Mouse (Mus musculus) forebrain, embryonic 16.5 days (tissue): ENCODE measurements around the gene Dpf3. TPM values are rescaled to one million over a fixed set of nuclear protein-coding genes. Genes with fewer than 3 reads are reported as not detected.

Source experiments
- ATAC-seq: fragments of 200-750 bp; cut with Nextera tagmentation; 2 replicates; pipeline ENCODE4 v1.8.0; 2017; ENCODE audit warnings: mild to moderate bottlenecking, moderate library complexity
- H3K27ac ChIP-seq: fragments of 300-500 bp; sonication (generic); 2 replicates; pipeline ENCODE4 v1.5.1; 2014; ENCODE audit warnings: low read length, control low read depth
- H3K27me3 ChIP-seq: fragments of 300-500 bp; sonication (generic); replicated peaks from 2 replicates; pipeline ENCODE4 v1.6.1; 2014; ENCODE audit warnings: low read length; ENCODE audit not compliant: control insufficient read depth, insufficient read depth
- H3K36me3 ChIP-seq: fragments of 300-500 bp; sonication (generic); 2 replicates; pipeline ENCODE4 v1.6.1; 2014; ENCODE audit not compliant: control insufficient read depth, insufficient read depth
- H3K4me1 ChIP-seq: fragments of 300-500 bp; sonication (generic); replicated peaks from 2 replicates; pipeline ENCODE4 v1.6.1; 2014; ENCODE audit warnings: low read length; ENCODE audit not compliant: control insufficient read depth, insufficient read depth
- H3K4me2 ChIP-seq: fragments of 300-500 bp; sonication (generic); 2 replicates; pipeline ENCODE4 v1.6.1; 2014; ENCODE audit warnings: mild to moderate bottlenecking, low read length, control low read depth
- H3K4me3 ChIP-seq: fragments of 300-500 bp; sonication (generic); replicated peaks from 2 replicates; pipeline ENCODE4 v1.5.1; 2014; ENCODE audit warnings: mild to moderate bottlenecking, low read length, control low read depth
- H3K9ac ChIP-seq: fragments of 300-500 bp; sonication (generic); replicated peaks from 2 replicates; pipeline ENCODE4 v1.6.1; 2014; ENCODE audit warnings: low read depth, low read length, control low read depth
- H3K9me3 ChIP-seq: fragments of 300-500 bp; sonication (generic); 2 replicates; pipeline ENCODE4 v1.6.1; 2016; ENCODE audit warnings: low read length; ENCODE audit not compliant: control insufficient read depth
- WGBS: fragments of 180-500 bp; shearing (Covaris S2); extraction: QIAGEN DNeasy Blood & Tissue Kit; methylation state at CpG from one replicate; pipeline ENCODE4 v1.1.7; 2014; 5-methylcytosine and 5-hydroxymethylcytosine counted together
- polyA plus RNA-seq: library from polyadenylated mRNA; unstranded; fragments of >200 nt; fragmentation: Nextera tagmentation; extraction: Ambion mirVana; gene quantifications from 2 replicates; pipeline ENCODE4 v1.2.1, GENCODE M21; 2015

Gene Dpf3
- polyA plus RNA-seq, 1 experiment from 2014 or later: 10.3 TPM

DNA sequence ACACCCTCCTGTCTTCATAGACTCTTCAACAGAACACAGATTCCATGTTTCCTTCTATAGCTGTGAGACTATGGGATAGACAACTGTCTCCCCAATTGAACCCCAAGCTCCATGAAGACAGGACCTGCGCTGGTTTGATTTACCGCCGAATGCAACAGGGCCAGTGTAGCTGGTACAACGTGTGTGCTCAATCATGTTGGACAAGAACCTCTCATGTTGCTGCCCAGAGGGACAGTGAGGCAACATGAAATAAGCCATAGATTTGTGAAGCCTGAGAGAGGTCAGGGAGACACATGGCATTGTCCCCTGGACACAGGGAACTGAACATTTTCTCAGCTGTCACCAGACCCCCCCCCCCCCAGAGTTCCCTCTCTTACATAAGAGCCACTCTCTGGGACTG is 21.5 kb downstream of the Dpf3 start:
- Histone ChIP-seq H3K4me2 (no peak overlapping the region), H3K36me3 (no peaks in the 10 kb centered on the region), H3K9ac (no peak overlapping the region), H3K9me3 (no peaks in the 10 kb centered on the region), H3K4me1 (no peaks in the 10 kb centered on the region), H3K27me3 (no peaks in the 10 kb centered on the region), H3K4me3 (no peak overlapping the region), H3K27ac (no peak overlapping the region)
- WGBS: 89% methylated on average over 4 of the region's 4 CpGs
- ATAC-seq: no peak

DNA sequence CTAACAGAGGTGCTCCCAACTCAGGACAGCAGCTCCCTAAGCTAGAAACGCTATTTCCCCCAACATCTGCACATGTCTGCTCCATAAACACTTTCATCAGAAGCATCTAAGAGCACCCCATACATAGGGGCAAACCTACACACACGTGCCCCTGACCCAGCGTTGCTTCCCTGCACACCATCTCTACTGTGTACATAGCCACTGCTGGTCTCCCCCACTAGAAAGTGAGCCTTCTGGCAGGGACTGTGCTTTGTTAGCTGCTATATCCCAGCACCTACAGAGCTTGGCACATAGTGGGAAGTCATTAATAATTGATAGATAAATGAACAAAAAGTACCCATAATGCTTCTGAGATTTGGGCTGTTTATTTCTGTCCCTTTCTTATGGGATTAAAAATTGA is 27.2 kb downstream of the Dpf3 start:
- Histone ChIP-seq H3K27me3 (no peaks in the 10 kb centered on the region), H3K9me3 (no peaks in the 10 kb centered on the region), H3K9ac (no peak overlapping the region), H3K27ac (no peak overlapping the region), H3K4me2 (no peak overlapping the region), H3K4me3 (no peak overlapping the region), H3K4me1 (no peaks in the 10 kb centered on the region), H3K36me3 (no peaks in the 10 kb centered on the region)
- ATAC-seq: no peak
- WGBS: 87% methylated on average over 3 of the region's 3 CpGs

DNA sequence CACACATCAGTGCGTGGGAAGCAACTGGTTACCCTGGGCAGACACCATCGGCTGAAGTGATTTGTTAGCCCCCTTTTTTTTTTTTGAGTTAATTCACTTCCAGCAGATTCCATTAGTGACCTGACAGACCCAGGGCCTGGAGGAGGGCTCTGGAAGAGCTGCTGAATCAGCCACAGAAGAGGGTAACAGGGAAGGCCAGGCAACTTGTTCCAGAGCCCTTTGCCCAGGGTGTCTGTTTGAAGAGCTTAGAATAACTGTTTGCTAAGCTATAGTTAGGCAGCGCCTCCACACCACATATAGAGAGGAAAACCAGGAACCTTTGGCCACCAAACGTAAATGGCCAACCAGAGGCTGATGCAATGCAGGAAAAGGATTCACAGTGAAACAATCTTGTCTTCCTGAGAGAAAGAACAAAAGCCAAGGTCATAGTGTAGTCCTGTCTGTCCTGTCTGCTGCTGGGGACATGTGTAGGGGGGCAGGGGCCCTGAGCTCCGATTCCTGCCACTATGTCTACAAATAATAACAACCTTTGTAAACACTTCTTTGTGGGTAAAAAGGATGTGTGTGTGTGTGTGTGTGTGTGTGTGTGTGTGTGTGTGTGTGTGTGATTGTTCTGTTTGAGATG is 32.7 kb downstream of the Dpf3 start:
- no peak overlapping the region for H3K4me3 ChIP-seq
- no peak for ATAC-seq
- 64% methylated on average over 5 of the region's 5 CpGs for WGBS

DNA sequence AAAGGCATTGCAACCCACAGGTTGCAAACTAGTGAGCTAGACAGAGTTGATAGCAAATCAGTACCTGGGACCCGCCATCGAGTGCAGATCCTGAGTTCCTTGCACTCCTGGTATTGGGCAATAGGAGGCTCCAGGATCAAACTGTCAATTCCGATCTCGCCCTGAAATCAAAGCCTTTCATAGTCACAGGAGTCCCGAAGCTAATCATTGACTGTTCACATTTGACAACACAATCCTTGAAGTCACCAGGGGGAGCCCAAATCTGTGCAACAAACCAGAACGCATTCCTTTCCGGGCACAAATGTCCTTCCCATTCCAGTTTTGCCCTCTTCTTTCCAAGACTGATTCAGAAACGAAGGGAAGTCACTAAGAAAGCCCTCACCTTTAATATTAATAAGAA is 35.7 kb downstream of the Dpf3 start:
- ATAC-seq: no peak
- H3K27ac ChIP-seq: no peak overlapping the region
- H3K27me3 ChIP-seq: no peaks in the 10 kb centered on the region
- no peak overlapping the region for H3K4me3 ChIP-seq
- no peaks in the 10 kb centered on the region for H3K36me3 ChIP-seq
- no peak overlapping the region for H3K4me2 ChIP-seq
- H3K4me1 ChIP-seq: no peaks in the 10 kb centered on the region
- no peak overlapping the region for H3K9ac ChIP-seq
- H3K9me3 ChIP-seq: no peaks in the 10 kb centered on the region
- WGBS: 52% methylated on average over 8 of the region's 8 CpGs

More for the DNA sequence above, 32.7 kb downstream of the Dpf3 start:
- Histone ChIP-seq H3K36me3 (no peaks in the 10 kb centered on the region), H3K4me1 (no peaks in the 10 kb centered on the region), H3K4me2 (no peak overlapping the region), H3K9ac (no peak overlapping the region), H3K27ac (no peak overlapping the region), H3K27me3 (no peaks in the 10 kb centered on the region), H3K9me3 (no peaks in the 10 kb centered on the region)

DNA sequence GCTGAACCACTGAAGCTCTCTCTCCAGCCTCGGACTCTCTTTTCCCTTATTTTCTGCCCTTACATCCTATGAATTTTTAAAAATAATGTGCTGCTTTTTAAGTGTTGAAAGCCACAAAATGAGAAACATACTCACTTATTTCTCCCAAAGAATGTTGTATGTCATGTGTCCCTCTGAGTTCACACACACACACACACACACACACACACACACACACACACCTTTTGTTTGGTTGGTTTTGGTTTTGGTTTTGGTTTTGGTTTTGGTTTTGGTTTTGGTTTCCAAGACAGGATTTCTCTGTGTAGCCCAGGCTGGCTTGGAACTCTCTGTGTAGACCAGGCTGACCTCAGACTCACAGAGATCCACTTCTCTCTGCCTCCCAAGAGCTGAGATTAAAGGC is 37.0 kb downstream of the Dpf3 start:
- 94% methylated on average over 1 of the region's 1 CpGs for WGBS
- Histone ChIP-seq H3K27me3 (no peaks in the 10 kb centered on the region), H3K4me1 (no peaks in the 10 kb centered on the region), H3K27ac (no peak overlapping the region), H3K9ac (no peak overlapping the region), H3K4me3 (no peak overlapping the region), H3K36me3 (no peaks in the 10 kb centered on the region), H3K9me3 (no peaks in the 10 kb centered on the region), H3K4me2 (no peak overlapping the region)
- ATAC-seq: no peak

DNA sequence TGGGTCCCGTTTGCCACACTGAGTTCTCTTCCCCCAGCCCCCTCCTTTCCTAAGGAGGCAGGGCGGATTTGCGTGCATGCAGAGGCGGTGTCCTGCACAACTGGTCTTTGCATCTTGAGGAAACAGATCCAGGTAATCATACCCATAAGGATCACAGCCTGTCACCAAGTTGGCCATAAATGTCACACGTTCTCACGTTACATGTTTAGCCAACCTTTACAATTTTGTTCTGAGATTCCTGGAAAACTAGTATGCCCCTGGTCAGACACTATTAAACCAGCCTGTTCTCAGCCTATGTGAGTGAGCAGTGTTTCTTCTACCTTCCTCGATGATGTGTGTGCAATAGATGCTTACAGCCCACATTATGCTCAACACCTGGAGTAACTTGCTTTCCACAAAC is 38.3 kb downstream of the Dpf3 start:
- no peaks in the 10 kb centered on the region for H3K36me3 ChIP-seq
- H3K27ac ChIP-seq: no peak overlapping the region
- no peak overlapping the region for H3K4me3 ChIP-seq
- ATAC-seq: no peak
- no peaks in the 10 kb centered on the region for H3K27me3 ChIP-seq
- 86% methylated on average over 7 of the region's 7 CpGs for WGBS
- no peak overlapping the region for H3K4me2 ChIP-seq
- no peak overlapping the region for H3K9ac ChIP-seq
- H3K4me1 ChIP-seq: no peaks in the 10 kb centered on the region
- no peaks in the 10 kb centered on the region for H3K9me3 ChIP-seq

DNA sequence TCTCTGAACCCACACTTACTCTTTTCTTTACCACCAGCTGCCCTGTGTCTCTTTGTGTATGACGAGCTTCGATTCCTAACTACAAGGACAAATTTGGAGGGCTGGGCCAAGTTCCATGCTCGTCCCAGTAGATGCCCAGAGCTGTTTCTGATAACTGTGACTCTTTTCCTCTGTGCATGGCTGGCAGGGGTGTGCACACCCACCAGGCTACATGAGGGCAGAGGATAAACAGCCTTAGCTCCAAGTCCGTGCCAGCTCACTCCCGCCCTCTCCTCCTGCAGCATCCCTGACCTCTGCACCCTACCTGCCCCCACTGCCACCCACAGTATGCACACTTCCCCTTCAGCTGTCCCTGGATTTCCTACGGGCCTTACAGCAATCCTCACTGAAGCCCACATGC is 41.9 kb downstream of the Dpf3 start:
- no peaks in the 10 kb centered on the region for H3K9me3 ChIP-seq
- no peak overlapping the region for H3K9ac ChIP-seq
- 74% methylated on average over 6 of the region's 6 CpGs for WGBS
- ATAC-seq: no peak
- H3K36me3 ChIP-seq: no peaks in the 10 kb centered on the region
- H3K27me3 ChIP-seq: no peaks in the 10 kb centered on the region
- H3K4me1 ChIP-seq: no peaks in the 10 kb centered on the region
- H3K4me2 ChIP-seq: no peak overlapping the region
- no peak overlapping the region for H3K27ac ChIP-seq
- H3K4me3 ChIP-seq: no peak overlapping the region

DNA sequence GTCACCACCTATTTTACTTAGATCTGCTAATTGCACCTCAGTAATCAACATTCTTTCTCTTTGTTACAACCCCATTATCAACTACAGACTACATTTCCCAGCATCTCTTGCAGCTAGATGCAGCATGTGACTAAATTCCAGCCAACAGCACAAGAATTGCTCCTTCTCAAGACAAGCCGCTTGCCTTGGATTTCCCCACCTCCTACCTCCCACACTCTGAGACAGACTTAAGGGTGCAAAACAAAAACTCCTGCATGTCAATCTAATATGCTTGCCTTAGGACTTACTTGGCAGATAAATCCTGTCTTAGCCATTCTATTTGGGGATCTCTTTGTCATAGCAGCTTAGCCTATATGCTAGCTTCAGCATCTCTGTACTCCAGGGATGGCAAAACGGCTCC is 43.1 kb downstream of the Dpf3 start:
- 82% methylated on average over 2 of the region's 2 CpGs for WGBS
- Histone ChIP-seq H3K9me3 (no peaks in the 10 kb centered on the region), H3K27ac (no peak overlapping the region), H3K4me3 (no peak overlapping the region), H3K36me3 (no peaks in the 10 kb centered on the region), H3K4me2 (no peak overlapping the region), H3K27me3 (no peaks in the 10 kb centered on the region), H3K4me1 (no peaks in the 10 kb centered on the region), H3K9ac (no peak overlapping the region)
- ATAC-seq: no peak

DNA sequence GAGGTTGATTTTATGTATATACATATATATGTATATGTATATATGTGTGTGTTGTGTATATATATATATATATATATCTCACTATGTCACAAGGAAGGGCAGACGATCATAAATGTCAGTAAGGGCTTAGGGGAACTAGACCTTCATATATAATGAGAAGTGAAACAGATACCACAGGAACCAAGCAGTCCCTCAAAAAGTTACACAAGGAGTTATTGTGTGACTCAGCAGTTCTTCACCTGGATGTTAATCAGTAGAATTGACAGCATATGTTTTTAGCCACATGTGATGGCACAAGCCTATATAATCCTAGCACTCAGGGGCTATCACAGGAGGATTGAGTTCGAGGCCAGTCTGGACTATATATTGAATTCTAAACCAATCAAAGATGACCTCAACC is 49.5 kb downstream of the Dpf3 start:
- WGBS: 88% methylated on average over 2 of the region's 2 CpGs
- no peaks in the 10 kb centered on the region for H3K4me1 ChIP-seq
- H3K9me3 ChIP-seq: no peaks in the 10 kb centered on the region
- no peaks in the 10 kb centered on the region for H3K27me3 ChIP-seq
- H3K4me3 ChIP-seq: no peak overlapping the region
- no peak for ATAC-seq
- no peak overlapping the region for H3K27ac ChIP-seq
- H3K9ac ChIP-seq: no peak overlapping the region
- no peaks in the 10 kb centered on the region for H3K36me3 ChIP-seq
- no peak overlapping the region for H3K4me2 ChIP-seq
